Mouse (Mus musculus) cerebellum, postnatal 25 days (tissue): ENCODE results near the gene Krt77.

Experiments used
- DNase-seq, 2 experiments: peaks; one replicate each; pipeline ENCODE4 v3.0.0; 2021; ENCODE audit warnings: mixed read lengths in 2 of 2

Krt77 gene

GRCm38 (mm10) chr15:101869431-101869830, at the start of gene Krt77:
Gene Krt77, minus strand, starts transcription at chr15:101869705.
- DNase-seq, result no peak

GRCm38 (mm10) chr15:101916072-101916471, 46.6 kb upstream of the Krt77 start:
- DNase-seq, result no peak

DNA sequence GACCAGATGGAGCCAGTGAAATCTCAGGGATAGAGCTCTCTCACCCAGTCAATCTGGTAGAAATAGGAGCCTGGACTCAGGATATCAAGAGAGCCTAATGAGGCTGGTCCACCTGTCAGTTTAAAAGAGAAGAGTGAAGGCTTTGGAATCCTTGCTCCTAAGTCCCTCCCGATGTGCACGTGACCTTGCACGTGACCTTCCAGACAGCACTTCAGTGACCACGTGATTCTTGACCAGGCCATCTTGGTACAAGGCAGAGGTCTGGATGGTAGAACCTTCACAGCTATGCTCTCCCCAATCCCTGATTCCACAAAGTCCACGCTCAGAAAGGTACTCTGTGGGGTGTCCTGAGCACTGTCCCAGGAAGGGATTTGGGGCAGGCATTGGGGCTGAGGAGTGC, 35.3 kb upstream of the Krt77 start:
- DNase-seq, result no peak

- DNase-seq, result no peak
Observed at GRCm38 (mm10) chr15:101902171-101903149, 33.0 kb upstream of the Krt77 start.

GRCm38 (mm10) chr15:101895216-101895615, 25.7 kb upstream of the Krt77 start:
- DNase-seq, result no peak

DNA sequence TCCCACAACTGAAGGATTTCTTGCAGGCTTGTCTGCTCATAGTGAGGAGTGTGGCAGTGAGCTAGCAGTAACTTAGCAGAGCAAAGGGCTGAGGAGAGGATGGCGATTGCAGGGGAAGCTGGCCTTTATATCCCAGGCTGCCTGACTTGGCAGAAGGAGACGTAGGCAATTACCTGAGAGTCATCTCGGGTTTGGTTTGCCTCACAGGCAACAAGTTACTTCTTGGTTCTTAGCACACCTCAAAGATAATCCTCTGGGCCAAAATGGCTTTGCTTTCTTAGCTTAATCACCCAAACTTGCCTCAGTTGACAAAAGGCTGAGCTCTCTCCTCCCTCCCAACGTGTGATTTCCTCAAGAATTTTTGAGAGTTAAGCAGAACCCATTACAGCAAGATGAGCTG, 23.3 kb upstream of the Krt77 start, which contains the start of gene Krt76:
TSS of gene Krt76 (minus strand) at position 101 of the 400 bp plus-strand sequence.
- no peak for DNase-seq

- no peak for DNase-seq
Observed at GRCm38 (mm10) chr15:101879776-101880175, 10.3 kb upstream of the Krt77 start.

GRCm38 (mm10) chr15:101878041-101878440, 8.5 kb upstream of the Krt77 start:
- no peak for DNase-seq

GRCm38 (mm10) chr15:101874383-101874782, 4.9 kb upstream of the Krt77 start:
- no peak for DNase-seq

DNA sequence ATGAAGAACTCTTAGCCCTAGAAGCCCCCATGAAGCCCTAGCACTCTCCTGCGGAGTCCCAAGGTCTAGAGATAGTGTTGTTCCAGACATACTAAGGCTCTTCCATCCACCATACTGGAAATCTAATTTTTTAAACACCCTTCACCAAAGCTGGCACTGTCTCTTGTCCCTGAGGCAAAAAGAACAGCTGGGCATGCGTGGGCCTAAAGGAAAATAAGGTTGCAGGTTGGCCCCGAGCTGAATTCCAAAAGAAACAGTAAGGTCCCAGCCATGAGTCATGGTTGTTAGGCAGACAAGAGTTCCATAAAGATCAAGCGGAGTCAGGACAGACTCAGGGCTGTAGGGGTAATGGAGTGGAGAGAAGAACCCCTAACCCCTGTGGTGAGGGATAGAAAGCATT, 3.7 kb upstream of the Krt77 start:
- no peak for DNase-seq

DNA sequence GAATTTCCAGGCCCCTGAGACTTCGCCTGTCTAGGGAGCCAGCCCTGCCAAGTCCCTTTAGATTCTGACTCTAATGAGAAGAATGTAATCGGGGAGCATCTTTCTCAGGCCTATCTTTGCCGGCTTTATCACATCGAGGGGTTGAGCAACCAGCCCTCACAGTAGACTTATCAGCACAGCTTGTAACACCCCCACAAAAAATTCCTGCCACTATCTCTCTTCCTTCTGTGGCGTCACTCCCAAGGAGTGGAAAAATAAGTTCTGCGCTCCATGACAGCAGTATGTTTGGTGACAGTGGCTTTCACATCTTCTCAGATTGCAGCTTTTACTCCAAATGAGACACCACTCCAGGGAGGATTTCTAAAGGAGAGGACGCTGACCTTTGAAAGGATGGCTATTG, 2.8 kb downstream of the Krt77 start:
- DNase-seq, result no peak

- DNase-seq, result peak; percentile 28 to 64
Observed at GRCm38 (mm10) chr15:101860421-101861130, 8.9 kb downstream of the Krt77 start.

- DNase-seq, result peak; percentile 35 to 55
Observed at GRCm38 (mm10) chr15:101859735-101860170, 9.8 kb downstream of the Krt77 start.

GRCm38 (mm10) chr15:101858673-101859425, 10.7 kb downstream of the Krt77 start:
- no peak for DNase-seq

DNA sequence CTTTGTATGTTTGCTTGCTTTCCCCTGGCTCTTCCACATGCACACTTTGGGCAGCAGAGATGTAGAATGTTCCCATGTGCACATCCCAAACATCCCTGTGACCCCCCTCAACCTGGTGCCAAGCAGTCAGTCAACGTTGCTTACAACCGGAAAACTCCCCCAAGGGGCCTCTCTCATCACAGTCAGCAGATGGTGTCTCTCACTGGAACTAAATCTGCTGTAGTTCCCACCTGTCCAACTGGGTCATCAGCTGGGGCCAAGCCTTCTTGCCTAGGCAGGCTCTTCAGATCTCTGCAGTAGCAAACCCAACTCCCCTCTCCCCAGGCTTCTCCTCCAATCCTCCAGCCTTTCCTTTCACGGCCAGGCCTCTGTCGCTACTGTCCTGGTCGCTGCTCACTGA, 12.8 kb downstream of the Krt77 start:
- peak; percentile 15 to 20 for DNase-seq

DNA sequence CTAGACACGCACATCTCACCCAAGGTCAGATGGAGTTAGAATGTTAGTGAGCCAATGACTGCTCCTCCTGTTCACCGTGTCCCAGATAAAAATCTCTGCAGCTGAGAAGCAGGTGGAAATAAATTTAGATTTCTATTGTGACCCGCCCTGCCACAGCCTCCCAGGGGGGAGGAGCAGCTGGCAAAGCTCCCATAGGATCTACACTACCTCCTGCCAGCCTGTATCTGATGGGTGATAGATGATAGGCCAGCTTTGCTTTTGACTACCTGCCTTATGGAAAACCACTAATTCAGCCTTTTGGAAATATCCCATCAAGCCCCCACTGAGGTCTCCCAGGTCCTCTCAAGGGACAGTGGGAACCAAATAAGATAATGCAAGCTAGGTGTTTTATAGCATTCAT, 13.8 kb downstream of the Krt77 start:
- peak in 1 of 2 experiments; percentile 17 for DNase-seq

- DNase-seq, result no peak
Observed at GRCm38 (mm10) chr15:101854294-101854693, 15.2 kb downstream of the Krt77 start.

DNA sequence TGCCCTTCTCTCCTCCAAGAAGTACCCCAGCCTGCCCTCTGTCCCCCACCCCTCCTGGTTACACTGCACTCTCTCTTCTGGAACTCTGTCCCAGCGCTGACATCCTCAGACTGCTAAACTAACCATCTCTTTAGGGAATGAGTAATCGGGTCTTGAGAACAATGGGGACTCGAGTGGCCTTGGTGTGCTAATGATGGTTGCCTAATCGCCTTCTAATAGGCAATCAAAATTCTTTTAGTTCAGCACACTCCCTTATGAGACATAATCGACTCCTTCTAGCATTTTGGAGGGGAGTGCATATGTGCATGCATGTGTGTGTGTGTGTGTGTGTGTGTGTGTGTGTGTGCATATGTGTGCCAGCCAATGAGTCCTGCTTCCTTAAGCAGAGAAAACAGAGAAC, 16.9 kb downstream of the Krt77 start:
- no peak for DNase-seq

DNA sequence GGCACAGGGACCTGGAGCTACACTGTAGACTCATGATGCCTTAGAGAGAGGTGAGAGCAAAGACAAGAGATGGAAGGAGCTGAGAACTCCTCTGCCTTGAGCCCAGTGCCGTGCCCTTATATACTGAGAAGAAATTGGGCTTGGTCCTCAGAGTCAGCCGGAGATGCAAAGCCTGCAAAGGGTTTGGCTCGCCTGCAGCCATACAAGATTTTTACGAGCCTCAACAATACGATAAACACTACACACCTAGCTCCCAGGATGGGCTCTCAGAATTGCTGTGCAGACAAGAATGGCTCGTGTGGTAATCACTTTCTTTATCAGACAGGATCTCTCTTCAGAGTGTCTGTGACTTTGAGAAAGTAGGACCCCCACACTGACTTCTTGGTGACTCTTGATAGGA, 18.8 kb downstream of the Krt77 start, which contains the start of gene Krt1:
TSS of gene Krt1 (minus strand) at position 101 of the 400 bp plus-strand sequence.
- no peak for DNase-seq

- DNase-seq, result peak; percentile 55 to 69
Observed at GRCm38 (mm10) chr15:101845971-101846403, 23.5 kb downstream of the Krt77 start.

DNA sequence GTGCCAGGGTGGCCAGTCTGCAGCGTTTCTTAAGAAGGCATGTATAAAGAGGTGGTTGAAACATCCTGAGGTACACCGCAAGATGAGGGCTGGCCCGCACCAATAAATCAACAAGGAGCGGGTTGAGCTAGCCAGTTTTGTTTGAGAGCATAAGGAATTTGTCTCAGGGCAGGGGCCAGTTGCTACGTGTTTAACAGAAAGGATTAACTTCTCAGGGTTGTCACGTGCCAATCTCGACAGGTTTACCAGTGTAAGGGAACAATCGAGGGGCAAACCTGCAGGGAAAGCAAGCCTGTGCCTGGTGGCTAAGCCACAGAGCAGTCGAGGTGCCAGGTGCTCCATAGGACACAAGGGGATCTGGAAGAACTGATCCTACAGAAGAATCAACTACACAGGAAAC, 26.3 kb downstream of the Krt77 start:
- DNase-seq, result no peak

- DNase-seq, result no peak
Observed at GRCm38 (mm10) chr15:101834784-101835328, 34.6 kb downstream of the Krt77 start.
